Comparison of ENCODE assay signal across 24 mouse cellular contexts in genomic region chr3:30480551-30480950, GRCm38 (mm10).
A peak's percentile ranks its signal among the peaks of the same experiment; 100 is the strongest.
DNase-seq lines count a peak whose midpoint lies in the region; ATAC-seq and TF ChIP-seq lines count a peak whose summit lies in the region.
"Had no signal": no experiment of that assay in that cellular context is flagged by ENCODE, and none has a peak within 500 bp of the region (broad histone marks: within the 10 kb centered on the region; RNA-seq: fewer than 3 reads in every experiment).

No protein-coding gene starts in this region.

- H3K4me1 ChIP-seq in lung, adult 2 months (ENCODE audit: control insufficient read depth, insufficient read depth, low read length) = peaks cover 5% of the 10 kb centered on the region
- 0 out of 2 replicates have a peak, but pooled peaks cover 7% of the 10 kb centered on the region for H3K4me1 ChIP-seq in lung, postnatal 0 days (ENCODE audit: insufficient read depth, low read depth, low read length)
- H3K4me1 ChIP-seq in stomach, postnatal 0 days (replicated peaks; ENCODE audit: control insufficient read depth, insufficient read depth) = 0 out of 2 replicates have a peak, but pooled peaks cover 6% of the 10 kb centered on the region
- H3K4me1 ChIP-seq: forebrain, embryonic 13.5 days; liver, embryonic 13.5 days had no signal

- TF ChIP-seq EP300 in lung, postnatal 0 days (IDR thresholded peaks at IDR 0.05) = peak; percentile 97
- TF ChIP-seq EP300 in stomach, postnatal 0 days (optimal IDR thresholded peaks at IDR 0.05) = no peak

- WGBS in lung, adult 2 months = 31% methylated on average over 6 of the region's 6 CpGs
- 38% methylated on average over 6 of the region's 6 CpGs for WGBS in lung, postnatal 0 days
- 33% methylated on average over 6 of the region's 6 CpGs for WGBS in stomach, postnatal 0 days

- no peak for TF ChIP-seq CTCF in gastrocnemius, adult 2 months (IDR thresholded peaks at IDR 0.05)
- TF ChIP-seq CTCF in lung, adult 2 months (IDR thresholded peaks at IDR 0.05; ENCODE audit: insufficient read depth, low read length) = no peak
- no peak for TF ChIP-seq CTCF in lung, postnatal 0 days (IDR thresholded peaks at IDR 0.05)
- TF ChIP-seq CTCF in stomach, postnatal 0 days (IDR thresholded peaks at IDR 0.05; ENCODE audit: low read depth) = no peak

- peak; percentile 93 for ATAC-seq in lung, postnatal 0 days
- ATAC-seq in stomach, postnatal 0 days (ENCODE audit: low FRiP score, low TSS enrichment) = 0 out of 2 replicates have a peak, but pooled peaks have one; percentile 26
- ATAC-seq in cerebellum, adult (ENCODE audit: insufficient number of reproducible peaks, low FRiP score, low TSS enrichment) = no peak
- ATAC-seq: activated CD4-positive, CD25-positive, alpha-beta regulatory T cell, adult 4 months; CD4-positive, CD25-positive, alpha-beta regulatory T cell, adult 4 months; forebrain, embryonic 13.5 days; hindbrain, embryonic 16.5 days; intestine, embryonic 16.5 days; Patski had no signal

- no peaks in the 10 kb centered on the region for H3K36me3 ChIP-seq in lung, postnatal 0 days (ENCODE audit: insufficient read depth, low read length)
- H3K36me3 ChIP-seq in stomach, postnatal 0 days (ENCODE audit: control insufficient read depth, insufficient read depth, low read length) = no peaks in the 10 kb centered on the region
- H3K36me3 ChIP-seq: embryonic facial prominence, embryonic 12.5 days; heart, embryonic 12.5 days; limb, embryonic 13.5 days; liver, embryonic 13.5 days had no signal

- no peak for TF ChIP-seq POLR2A in lung, adult 2 months (IDR thresholded peaks at IDR 0.05; ENCODE audit: borderline replicate concordance, extremely low read depth, low read depth, low read length)

- no peak for DNase-seq in gastrocnemius, adult 2 months
- DNase-seq in gastrocnemius, postnatal 25 days = no peak
- peak; percentile 65 to 77 for DNase-seq in lung, adult 18-20 months
- DNase-seq in lung, adult 2 months = no peak
- peak; percentile 93 for DNase-seq in lung, postnatal 0 days (ENCODE audit: low spot score)
- no peak for DNase-seq in stomach, postnatal 0 days (ENCODE audit: low spot score)
- DNase-seq: adrenal gland, postnatal 10 days; cerebellum, adult 11 months; cerebellum, postnatal 25 days; gastrocnemius, postnatal 10 days; liver, embryonic 13.5 days; midbrain, embryonic 14.5 days; right cerebral cortex, postnatal 14 days had no signal

- peak overlapping the region; percentile 84 for H3K27ac ChIP-seq in gastrocnemius, adult 2 months
- H3K27ac ChIP-seq in lung, postnatal 0 days (ENCODE audit: low read length) = peak overlapping the region; percentile 79
- H3K27ac ChIP-seq in stomach, postnatal 0 days (replicated peaks) = peak overlapping the region; percentile 75
- H3K27ac ChIP-seq: embryonic facial prominence, embryonic 12.5 days; forebrain, embryonic 13.5 days; limb, embryonic 13.5 days; liver, embryonic 13.5 days had no signal

- H3K9ac ChIP-seq in lung, postnatal 0 days (replicated peaks; ENCODE audit: low read depth) = no peak overlapping the region
- no peak overlapping the region for H3K9ac ChIP-seq in stomach, postnatal 0 days (ENCODE audit: low read length)
- H3K9ac ChIP-seq: embryonic facial prominence, embryonic 12.5 days; forebrain, embryonic 13.5 days; heart, embryonic 12.5 days; limb, embryonic 13.5 days; liver, embryonic 13.5 days had no signal

- intact Hi-C loops in gastrocnemius, adult 2 months (cut with DNase I) = no loop called here

- no peak overlapping the region for H3K4me3 ChIP-seq in gastrocnemius, adult 2 months
- no peak overlapping the region for H3K4me3 ChIP-seq in lung, adult 2 months (replicated peaks; ENCODE audit: extremely low read depth, low read depth, low read length)
- H3K4me3 ChIP-seq in lung, postnatal 0 days (ENCODE audit: low read depth, low read length) = no peak overlapping the region
- no peak overlapping the region for H3K4me3 ChIP-seq in stomach, postnatal 0 days (ENCODE audit: low read depth, low read length)
- H3K4me3 ChIP-seq: embryonic facial prominence, embryonic 12.5 days; erythroblast, embryonic 14.5 days; forebrain, embryonic 13.5 days; heart, embryonic 12.5 days; limb, embryonic 13.5 days; liver, embryonic 13.5 days had no signal

- no peak overlapping the region for H3K4me2 ChIP-seq in lung, postnatal 0 days (replicated peaks; ENCODE audit: low read depth, low read length)
- H3K4me2 ChIP-seq in stomach, postnatal 0 days (replicated peaks; ENCODE audit: low read depth) = no peak overlapping the region
- H3K4me2 ChIP-seq: embryonic facial prominence, embryonic 12.5 days; forebrain, embryonic 13.5 days; heart, embryonic 12.5 days; limb, embryonic 13.5 days; liver, embryonic 13.5 days had no signal

- H3K9me3 ChIP-seq in lung, postnatal 0 days (ENCODE audit: low read length) = no peaks in the 10 kb centered on the region
- no peaks in the 10 kb centered on the region for H3K9me3 ChIP-seq in stomach, postnatal 0 days (ENCODE audit: control insufficient read depth, low read length)
- H3K9me3 ChIP-seq: embryonic facial prominence, embryonic 12.5 days; forebrain, embryonic 13.5 days; heart, embryonic 12.5 days; limb, embryonic 13.5 days; liver, embryonic 13.5 days had no signal

- no peaks in the 10 kb centered on the region for H3K27me3 ChIP-seq in lung, postnatal 0 days (replicated peaks; ENCODE audit: insufficient read depth, low read length)
- H3K27me3 ChIP-seq in stomach, postnatal 0 days (ENCODE audit: control insufficient read depth, insufficient read depth, low read length) = no peaks in the 10 kb centered on the region
- H3K27me3 ChIP-seq: embryonic facial prominence, embryonic 12.5 days; forebrain, embryonic 13.5 days; heart, embryonic 12.5 days; limb, embryonic 13.5 days; liver, embryonic 13.5 days had no signal

Comparison
In these comparisons a context has a peak if more than half of its experiments do, and no peak if none do; other contexts are left out.
1. DNase-seq: peak in lung, adult 18-20 months (2 of 2) and lung, postnatal 0 days (single experiment); none in gastrocnemius, adult 2 months (single experiment), gastrocnemius, postnatal 25 days (single experiment), lung, adult 2 months (single experiment) and stomach, postnatal 0 days (single experiment).
2. Peak in every context shown above with its lines, with median percentiles within 50 percentile points of each other: H3K27ac ChIP-seq.